Comparison of ENCODE assay signal across 8 mouse cellular contexts in the genomic region with DNA sequence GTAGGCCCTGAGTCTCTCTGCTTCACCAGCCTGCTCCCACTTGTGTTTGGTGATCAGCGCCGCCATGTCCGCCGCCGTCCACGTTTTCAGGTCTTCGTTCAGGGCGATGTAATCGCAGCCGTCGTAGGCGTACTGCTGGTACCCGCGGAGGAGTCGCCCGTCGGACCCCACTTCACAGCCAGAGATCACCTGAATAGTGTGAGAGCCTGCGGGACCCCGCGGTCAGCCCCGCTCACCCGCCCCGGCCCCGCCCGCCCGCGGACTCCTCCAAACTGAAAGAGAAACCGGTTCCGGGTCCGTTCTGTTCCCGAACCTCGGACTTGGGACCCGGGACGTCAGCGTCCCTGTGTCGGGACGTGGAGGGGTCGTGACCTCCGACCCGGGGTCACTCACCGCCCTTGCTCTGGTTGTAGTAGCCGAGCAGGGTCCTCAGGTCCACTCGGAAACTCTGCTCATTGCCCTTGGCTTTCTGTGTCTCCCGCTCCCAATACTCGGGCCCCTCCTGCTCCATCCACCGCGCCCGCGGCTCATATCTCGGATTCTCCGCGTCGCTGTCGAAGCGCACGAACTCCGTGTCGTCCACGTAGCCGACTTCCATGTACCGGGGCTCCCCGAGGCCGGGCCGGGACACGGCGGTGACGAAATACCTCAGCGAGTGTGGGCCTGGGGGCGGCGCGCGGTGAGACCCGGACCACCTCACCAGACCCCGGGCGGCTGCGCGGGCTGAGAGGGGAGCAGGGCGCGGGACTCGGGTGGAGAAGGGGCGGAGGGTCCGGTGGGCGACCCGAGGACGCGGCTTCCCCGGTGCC. TPM values are rescaled to one million over a fixed set of nuclear protein-coding genes. Genes with fewer than 3 reads are reported as not detected.
DNase-seq lines count a peak whose midpoint lies in the region; ATAC-seq and TF ChIP-seq lines count a peak whose summit lies in the region.

No protein-coding gene starts in this region.

- 2% methylated on average over 87 of the region's 87 CpGs for WGBS in forebrain, embryonic 10.5 days
- WGBS in intestine, embryonic 15.5 days, result 2% methylated on average over 87 of the region's 87 CpGs
- WGBS in liver, postnatal 0 days (ENCODE audit: insufficient replicate concordance), result 2% methylated on average over 83 of the region's 87 CpGs

- peak; percentile 66 for ATAC-seq in intestine, embryonic 15.5 days
- peak; percentile 54 for ATAC-seq in liver, postnatal 0 days
- ATAC-seq in inflammation-experienced regulatory T-cells, adult 6 months, result no peak

- H3K4me3 ChIP-seq in E14TG2a.4 (replicated peaks; ENCODE audit: low read length), result peak overlapping the region; percentile 80
- peak overlapping the region; percentile 73 for H3K4me3 ChIP-seq in forebrain, embryonic 10.5 days
- peak overlapping the region; percentile 58 for H3K4me3 ChIP-seq in intestine, embryonic 15.5 days (replicated peaks)
- peak overlapping the region; percentile 88 for H3K4me3 ChIP-seq in liver, postnatal 0 days (ENCODE audit: low read depth, low read length)

- no peak for TF ChIP-seq CTCF in E14TG2a.4 (conservative IDR thresholded peaks at IDR 0.05; ENCODE audit: low read length)
- no peak for TF ChIP-seq CTCF in liver, postnatal 0 days (IDR thresholded peaks at IDR 0.05; ENCODE audit: low read depth)

- no peaks in the 10 kb centered on the region for H3K36me3 ChIP-seq in E14TG2a.4 (ENCODE audit: insufficient read depth, low read length)
- no peaks in the 10 kb centered on the region for H3K36me3 ChIP-seq in forebrain, embryonic 10.5 days (replicated peaks)
- H3K36me3 ChIP-seq in intestine, embryonic 15.5 days, result no peaks in the 10 kb centered on the region
- H3K36me3 ChIP-seq in liver, postnatal 0 days (replicated peaks; ENCODE audit: insufficient read depth, low read length), result peaks cover 6% of the 10 kb centered on the region

- H3K9ac ChIP-seq in intestine, embryonic 15.5 days, result peak overlapping the region; percentile 58
- peak overlapping the region; percentile 86 for H3K9ac ChIP-seq in liver, postnatal 0 days (replicated peaks)

- H3K4me1 ChIP-seq in E14TG2a.4 (replicated peaks; ENCODE audit: low read depth, low read length), result peaks cover 18% of the 10 kb centered on the region
- H3K4me1 ChIP-seq in forebrain, embryonic 10.5 days, result peaks cover 20% of the 10 kb centered on the region
- peaks cover 9% of the 10 kb centered on the region; the same call in 1 of the 2 replicates for H3K4me1 ChIP-seq in intestine, embryonic 15.5 days (replicated peaks)
- H3K4me1 ChIP-seq in liver, postnatal 0 days (ENCODE audit: insufficient read depth), result peaks cover 11% of the 10 kb centered on the region

- 0 out of 2 replicates have a peak, but pooled peaks cover 4% of the 10 kb centered on the region for H3K9me3 ChIP-seq in E14TG2a.4 (ENCODE audit: low read length)
- H3K9me3 ChIP-seq in forebrain, embryonic 10.5 days, result no peaks in the 10 kb centered on the region
- no peaks in the 10 kb centered on the region for H3K9me3 ChIP-seq in intestine, embryonic 15.5 days
- no peaks in the 10 kb centered on the region for H3K9me3 ChIP-seq in liver, postnatal 0 days (ENCODE audit: low read length)

- no peak for TF ChIP-seq EP300 in liver, postnatal 0 days (IDR thresholded peaks at IDR 0.05; ENCODE audit: low read depth)

- DNase-seq in 416B (ENCODE audit: low read depth), result peak; percentile 43
- no peak for DNase-seq in forebrain, embryonic 10.5 days (ENCODE audit: extremely low spot score, low spot score)
- DNase-seq in liver, postnatal 0 days, result peak; percentile 62
- DNase-seq in spleen, adult 18-20 months, result peak; percentile 18 to 37
- DNase-seq in layer of hippocampus, adult 9-10 months (ENCODE audit: low spot score), result no peak

- H3K27me3 ChIP-seq in E14TG2a.4 (ENCODE audit: insufficient read depth, low read length), result peaks cover 69% of the 10 kb centered on the region
- peaks cover 55% of the 10 kb centered on the region for H3K27me3 ChIP-seq in forebrain, embryonic 10.5 days (ENCODE audit: poor library complexity, severe bottlenecking)
- H3K27me3 ChIP-seq in intestine, embryonic 15.5 days (replicated peaks), result 0 out of 2 replicates have a peak, but pooled peaks cover 5% of the 10 kb centered on the region
- H3K27me3 ChIP-seq in liver, postnatal 0 days (ENCODE audit: insufficient read depth, low read length), result no peaks in the 10 kb centered on the region

- peak overlapping the region; percentile 82 for H3K27ac ChIP-seq in forebrain, embryonic 10.5 days
- peak overlapping the region; percentile 29 for H3K27ac ChIP-seq in intestine, embryonic 15.5 days
- peak overlapping the region; percentile 83 for H3K27ac ChIP-seq in liver, postnatal 0 days (ENCODE audit: low read depth)

- H3K4me2 ChIP-seq in intestine, embryonic 15.5 days (replicated peaks), result peak overlapping the region; percentile 99
- H3K4me2 ChIP-seq in liver, postnatal 0 days (ENCODE audit: low read depth, low read length), result peak overlapping the region; percentile 98

RNA-seq across cellular contexts. Expression of a gene that starts 0.6 kb away (rescaled TPM):
- 51.2 and 51.8 TPM in 2 replicates for polyA plus RNA-seq in forebrain, embryonic 10.5 days (2016; fragmentation: Nextera tagmentation; extraction: Ambion mirVana)
- polyA plus RNA-seq in intestine, embryonic 15.5 days (2015; fragmentation: Nextera tagmentation; extraction: Ambion mirVana), result 190 and 264 TPM in 2 replicates
- 274 and 288 TPM in 2 replicates for polyA plus RNA-seq in liver, postnatal 0 days (2015; fragmentation: Nextera tagmentation; extraction: Ambion mirVana)
- 1,000 to 10,000 TPM; 4,943 to 7,708 (median 5,398) TPM for polyA plus RNA-seq in inflammation-experienced regulatory T-cells, adult 6 months (2017; shearing (Covaris generic))

RNA-seq across cellular contexts. Expression of a gene that starts 24.9 kb away (rescaled TPM):
- polyA plus RNA-seq in forebrain, embryonic 10.5 days (2016; fragmentation: Nextera tagmentation; extraction: Ambion mirVana), result 11.4 and 12.4 TPM in 2 replicates
- 16.8 and 18.2 TPM in 2 replicates for polyA plus RNA-seq in intestine, embryonic 15.5 days (2015; fragmentation: Nextera tagmentation; extraction: Ambion mirVana)
- 6.0 and 7.1 TPM in 2 replicates for polyA plus RNA-seq in liver, postnatal 0 days (2015; fragmentation: Nextera tagmentation; extraction: Ambion mirVana)
- 1 to 10 TPM; 1.6 to 2.8 (median 2.5) TPM for polyA plus RNA-seq in inflammation-experienced regulatory T-cells, adult 6 months (2017; shearing (Covaris generic))

RNA-seq across cellular contexts. Expression of a gene that starts 28.3 kb away (rescaled TPM):
- 95.4 and 96.4 TPM in 2 replicates for polyA plus RNA-seq in forebrain, embryonic 10.5 days (2016; fragmentation: Nextera tagmentation; extraction: Ambion mirVana)
- polyA plus RNA-seq in intestine, embryonic 15.5 days (2015; fragmentation: Nextera tagmentation; extraction: Ambion mirVana), result 51.5 and 60.9 TPM in 2 replicates
- polyA plus RNA-seq in liver, postnatal 0 days (2015; fragmentation: Nextera tagmentation; extraction: Ambion mirVana), result 49.1 and 51.6 TPM in 2 replicates
- polyA plus RNA-seq in inflammation-experienced regulatory T-cells, adult 6 months (2017; shearing (Covaris generic)), result 10 to 100 TPM; 28.0 to 31.5 (median 30.7) TPM

RNA-seq across cellular contexts. Expression of a gene that starts 31.9 kb away (rescaled TPM):
- 203 and 206 TPM in 2 replicates for polyA plus RNA-seq in forebrain, embryonic 10.5 days (2016; fragmentation: Nextera tagmentation; extraction: Ambion mirVana)
- polyA plus RNA-seq in intestine, embryonic 15.5 days (2015; fragmentation: Nextera tagmentation; extraction: Ambion mirVana), result 151 and 172 TPM in 2 replicates
- polyA plus RNA-seq in liver, postnatal 0 days (2015; fragmentation: Nextera tagmentation; extraction: Ambion mirVana), result 41.3 and 43.4 TPM in 2 replicates
- 10 to 100 TPM; 40.8 to 49.3 (median 44.7) TPM for polyA plus RNA-seq in inflammation-experienced regulatory T-cells, adult 6 months (2017; shearing (Covaris generic))

RNA-seq across cellular contexts. Expression of a gene that starts 32.1 kb away (rescaled TPM):
- polyA plus RNA-seq in forebrain, embryonic 10.5 days (2016; fragmentation: Nextera tagmentation; extraction: Ambion mirVana), result 44.5 and 48.3 TPM in 2 replicates
- 41.8 and 45.0 TPM in 2 replicates for polyA plus RNA-seq in intestine, embryonic 15.5 days (2015; fragmentation: Nextera tagmentation; extraction: Ambion mirVana)
- 16.2 and 16.4 TPM in 2 replicates for polyA plus RNA-seq in liver, postnatal 0 days (2015; fragmentation: Nextera tagmentation; extraction: Ambion mirVana)
- 10 to 100 TPM in 2 of 3 experiments, 1 to 10 TPM in 1; 7.8 to 10.6 (median 10.1) TPM for polyA plus RNA-seq in inflammation-experienced regulatory T-cells, adult 6 months (2017; shearing (Covaris generic))

Comparison
In these comparisons a context has a peak if more than half of its experiments do, and no peak if none do; other contexts are left out.
1. DNase-seq: peak in 416B (single experiment), liver, postnatal 0 days (single experiment) and spleen, adult 18-20 months (2 of 2); none in forebrain, embryonic 10.5 days (single experiment) and layer of hippocampus, adult 9-10 months (single experiment).
2. H3K27ac ChIP-seq: peak in every context shown above with its lines; median percentile 83 in liver, postnatal 0 days; 82 in forebrain, embryonic 10.5 days; 29 in intestine, embryonic 15.5 days.
3. RNA of a gene that starts 0.6 kb away (polyA plus RNA-seq): 4,943 to 7,708 TPM in inflammation-experienced regulatory T-cells, adult 6 months; 274 to 288 TPM in liver, postnatal 0 days, 190 to 264 TPM in intestine, embryonic 15.5 days and 51.2 to 51.8 TPM in forebrain, embryonic 10.5 days; every median in the first group is over 10 times any median in the second.
4. Peak in every context shown above with its lines, with median percentiles within 50 percentile points of each other: H3K4me3 ChIP-seq.